Mouse (Mus musculus) forebrain, postnatal 0 days (tissue): Measurements from ENCODE around the gene Adcyap1r1. TPM values are rescaled to one million over a fixed set of nuclear protein-coding genes. Genes with fewer than 3 reads are reported as not detected.
A peak's percentile ranks its signal among the peaks of the same experiment; 100 is the strongest.

Experiments used
- ATAC-seq: fragments of 200-750 bp; cut with Nextera tagmentation; 2 replicates; pipeline ENCODE4 v1.8.0; 2017; ENCODE audit warnings: mild to moderate bottlenecking, moderate library complexity
- DNase-seq: peaks from one replicate; pipeline ENCODE4 v3.0.0-alpha.2; 2015
- H3K27ac ChIP-seq: fragments of 300-500 bp; sonication (generic); 2 replicates; pipeline ENCODE4 v1.5.1; 2014; ENCODE audit warnings: low read depth, mild to moderate bottlenecking, antibody characterized with exemption, low read length, moderate library complexity, mixed read lengths
- H3K27me3 ChIP-seq: fragments of 300-500 bp; sonication (generic); 2 replicates; pipeline ENCODE4 v1.6.1; 2014; ENCODE audit warnings: mild to moderate bottlenecking, low read length, mixed read lengths; ENCODE audit not compliant: insufficient read depth
- H3K36me3 ChIP-seq: fragments of 300-500 bp; sonication (generic); 2 replicates; pipeline ENCODE4 v1.6.1; 2014; ENCODE audit warnings: mild to moderate bottlenecking, moderate library complexity; ENCODE audit not compliant: insufficient read depth
- H3K4me1 ChIP-seq: fragments of 300-500 bp; sonication (generic); 2 replicates; pipeline ENCODE4 v1.6.1; 2014; ENCODE audit warnings: antibody characterized with exemption; ENCODE audit not compliant: insufficient read depth
- H3K4me2 ChIP-seq: fragments of 300-500 bp; sonication (generic); 2 replicates; pipeline ENCODE4 v1.6.1; 2014; ENCODE audit warnings: low read depth, mild to moderate bottlenecking, moderate library complexity
- H3K4me3 ChIP-seq: fragments of 300-500 bp; sonication (generic); 2 replicates; pipeline ENCODE4 v1.5.1; 2014; ENCODE audit warnings: low read depth, low read length, mixed read lengths
- H3K9ac ChIP-seq: fragments of 300-500 bp; sonication (generic); 2 replicates; pipeline ENCODE4 v1.6.1; 2014; ENCODE audit warnings: mild to moderate bottlenecking
- H3K9me3 ChIP-seq: fragments of 300-500 bp; sonication (generic); 2 replicates; pipeline ENCODE4 v1.6.1; 2016; ENCODE audit warnings: low read length
- CTCF ChIP-seq: sonication (generic); IDR thresholded peaks from 2 replicates; pipeline ENCODE4 v1.5.1; 2016; ENCODE audit warnings: antibody characterized with exemption, control low read depth, low read depth
- WGBS: fragments of 180-500 bp; shearing (Covaris S2); extraction: QIAGEN DNeasy Blood & Tissue Kit; methylation state at CpG from one replicate; pipeline ENCODE4 v1.1.7; 2014; 5-methylcytosine and 5-hydroxymethylcytosine counted together
- polyA plus RNA-seq: library from polyadenylated mRNA; unstranded; fragments of >200 nt; fragmentation: Nextera tagmentation; extraction: Ambion mirVana; gene quantifications from 2 replicates; pipeline ENCODE4 v1.2.1, GENCODE M21; 2015
- total RNA-seq: library from RNA; depleted of rRNA; stranded (reverse); fragments of >200 nt; gene quantifications from 2 replicates; pipeline ENCODE4 v1.2.3, GENCODE M21; 2014

Gene Adcyap1r1
- total and polyA plus RNA-seq, 2 experiments from 2014 or later, result 43.4 to 120 TPM

- Histone ChIP-seq H3K27ac (no peak overlapping the region), H3K36me3 (no peaks in the 10 kb centered on the region), H3K9ac (no peak overlapping the region), H3K4me2 (no peak overlapping the region), H3K4me3 (no peak overlapping the region), H3K27me3 (no peaks in the 10 kb centered on the region), H3K4me1 (peaks cover 14% of the 10 kb centered on the region), H3K9me3 (no peaks in the 10 kb centered on the region)
- ATAC-seq (no peak), DNase-seq (no peak)
- WGBS, result 67% methylated on average over 8 of the region's 8 CpGs
- no peak for TF ChIP-seq CTCF
Measured at GRCm38 (mm10) chr6:55448976-55449678, 2.7 kb upstream of the Adcyap1r1 start.

DNA sequence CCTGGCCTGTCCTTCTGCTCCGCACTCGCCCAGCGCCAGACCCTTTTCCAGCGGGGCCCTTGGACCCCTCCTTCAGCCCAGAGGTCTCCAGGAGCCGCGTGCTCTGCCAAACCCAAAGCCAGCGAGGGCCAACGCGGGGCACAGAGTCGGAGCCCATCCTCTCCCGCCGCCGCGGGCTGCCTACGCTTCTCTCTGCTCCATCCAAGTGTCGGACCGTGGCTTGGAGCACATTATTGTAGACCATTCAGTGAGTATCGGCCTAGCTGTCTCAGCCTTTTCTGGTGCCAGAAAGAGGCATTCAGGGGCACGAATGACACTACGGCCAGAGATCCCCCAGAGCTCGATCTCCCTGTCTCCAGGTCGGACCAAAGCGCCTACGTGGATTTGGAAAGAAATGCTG is 603 bp downstream of the Adcyap1r1 start:
- no peak for TF ChIP-seq CTCF
- no peaks in the 10 kb centered on the region for H3K27me3 ChIP-seq
- DNase-seq (peak; percentile 58), ATAC-seq (peak; percentile 38)
- H3K4me1 ChIP-seq, result peaks cover 20% of the 10 kb centered on the region
- peak overlapping the region; percentile 92 for H3K9ac ChIP-seq
- peaks cover 4% of the 10 kb centered on the region; the same call in 1 of the 2 replicates for H3K36me3 ChIP-seq
- peak overlapping the region; percentile 92 for H3K4me2 ChIP-seq
- WGBS, result under 1% methylated on average over 24 of the region's 24 CpGs
- peak overlapping the region; percentile 75 for H3K4me3 ChIP-seq
- H3K9me3 ChIP-seq, result no peaks in the 10 kb centered on the region
- H3K27ac ChIP-seq, result peak overlapping the region; percentile 86

- Histone ChIP-seq H3K27me3 (no peaks in the 10 kb centered on the region), H3K9ac (peak overlapping the region; percentile 92; the same call in 1 of the 2 replicates), H3K9me3 (no peaks in the 10 kb centered on the region), H3K4me3 (peak overlapping the region; percentile 75), H3K4me2 (peak overlapping the region; percentile 92), H3K4me1 (peaks cover 20% of the 10 kb centered on the region), H3K36me3 (peaks cover 4% of the 10 kb centered on the region; the same call in 1 of the 2 replicates), H3K27ac (no peak overlapping the region)
- ATAC-seq (no peak), DNase-seq (no peak)
- no peak for TF ChIP-seq CTCF
- WGBS, result 32% methylated on average over 1 of the region's 1 CpGs
Measured at GRCm38 (mm10) chr6:55453548-55453947, 1.8 kb downstream of the Adcyap1r1 start.

GRCm38 (mm10) chr6:55455641-55456040 is 3.9 kb downstream of the Adcyap1r1 start:
- DNase-seq, result no peak
- Histone ChIP-seq H3K9me3 (no peaks in the 10 kb centered on the region), H3K4me3 (no peak overlapping the region), H3K4me2 (no peak overlapping the region), H3K27me3 (no peaks in the 10 kb centered on the region), H3K4me1 (peaks cover 20% of the 10 kb centered on the region), H3K36me3 (peaks cover 7% of the 10 kb centered on the region; the same call in 1 of the 2 replicates), H3K27ac (no peak overlapping the region), H3K9ac (no peak overlapping the region)
- WGBS, result 80% methylated on average over 5 of the region's 5 CpGs
- ATAC-seq, result no peak
- TF ChIP-seq CTCF, result no peak

GRCm38 (mm10) chr6:55457727-55458126 is 5.9 kb downstream of the Adcyap1r1 start:
- H3K9me3 ChIP-seq, result no peaks in the 10 kb centered on the region
- no peak overlapping the region for H3K27ac ChIP-seq
- H3K4me2 ChIP-seq, result no peak overlapping the region
- no peak overlapping the region for H3K9ac ChIP-seq
- H3K4me1 ChIP-seq, result peaks cover 20% of the 10 kb centered on the region
- peaks cover 23% of the 10 kb centered on the region for H3K36me3 ChIP-seq
- no peak for DNase-seq
- 80% methylated on average over 7 of the region's 7 CpGs for WGBS
- TF ChIP-seq CTCF, result no peak
- H3K27me3 ChIP-seq, result no peaks in the 10 kb centered on the region
- H3K4me3 ChIP-seq, result no peak overlapping the region
- no peak for ATAC-seq

DNA sequence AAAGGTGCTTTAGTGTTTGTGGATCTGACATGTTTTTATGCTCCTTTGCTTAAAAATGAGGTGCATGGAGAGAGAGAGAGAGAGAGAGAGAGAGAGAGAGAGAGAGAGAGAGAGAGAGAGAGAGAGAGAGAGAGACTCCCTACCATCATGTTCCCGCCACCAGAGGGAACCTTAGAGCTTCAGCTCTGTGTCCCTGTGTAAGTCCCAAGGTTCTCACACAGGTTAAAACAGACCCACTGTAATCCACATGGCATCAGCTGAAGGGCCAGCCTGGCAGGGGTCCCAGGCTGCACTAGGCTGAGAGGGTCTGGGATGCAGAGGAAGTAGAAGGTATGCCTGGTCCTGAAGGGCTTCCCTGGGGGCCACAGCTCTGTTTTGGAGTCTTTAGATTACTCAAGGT is 6.4 kb downstream of the Adcyap1r1 start:
- Histone ChIP-seq H3K9ac (no peak overlapping the region), H3K4me3 (no peak overlapping the region), H3K4me2 (no peak overlapping the region), H3K4me1 (peaks cover 16% of the 10 kb centered on the region), H3K27me3 (no peaks in the 10 kb centered on the region), H3K36me3 (peaks cover 27% of the 10 kb centered on the region), H3K27ac (no peak overlapping the region), H3K9me3 (no peaks in the 10 kb centered on the region)
- TF ChIP-seq CTCF, result peak; percentile 67
- no peak for DNase-seq
- peak; percentile 42 for ATAC-seq
- 29% methylated on average over 1 of the region's 1 CpGs for WGBS

DNA sequence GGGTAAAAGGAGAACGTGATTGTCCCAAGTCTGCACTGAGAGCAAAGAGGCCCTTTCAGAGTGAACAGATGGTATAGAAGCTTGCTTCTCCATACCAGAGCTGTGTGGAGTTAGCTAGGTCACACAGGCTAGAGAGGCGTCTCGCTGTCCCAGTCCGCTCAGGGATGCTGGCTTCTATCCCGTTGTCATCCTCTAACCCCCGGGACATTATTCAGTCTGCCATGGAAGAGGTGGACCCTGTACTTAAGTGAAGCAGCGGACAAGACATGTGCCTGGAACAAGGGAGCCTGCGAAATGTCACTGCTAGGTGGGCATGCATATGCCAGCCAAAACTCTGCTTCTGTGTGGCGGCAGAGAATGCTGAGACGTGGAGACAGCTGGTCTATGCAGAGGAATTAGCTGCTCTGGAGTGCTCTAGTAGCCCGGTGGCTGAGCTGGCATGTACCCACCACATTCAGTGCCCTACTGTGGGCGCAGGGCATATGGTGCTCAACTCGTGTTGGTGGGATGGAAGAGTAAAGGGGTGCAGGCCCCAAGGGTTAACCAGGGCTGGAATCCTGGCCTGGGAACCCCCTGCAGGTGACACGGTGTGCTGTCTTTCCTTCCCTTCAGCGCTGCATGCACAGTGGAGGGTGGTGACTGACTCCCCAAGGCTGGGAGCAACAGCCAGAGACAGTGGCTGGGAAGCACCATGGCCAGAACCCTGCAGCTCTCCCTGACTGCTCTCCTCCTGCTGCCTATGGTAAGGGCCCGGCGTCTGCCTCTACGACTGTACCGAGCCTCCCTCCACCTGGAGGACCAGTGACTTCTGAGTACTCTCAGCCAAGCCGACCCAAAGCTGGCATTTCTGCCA is 8.0 kb downstream of the Adcyap1r1 start:
- ATAC-seq (no peak), DNase-seq (no peak)
- Histone ChIP-seq H3K36me3 (peaks cover 37% of the 10 kb centered on the region), H3K4me3 (no peak overlapping the region), H3K27me3 (no peaks in the 10 kb centered on the region), H3K4me1 (no peaks in the 10 kb centered on the region), H3K9ac (no peak overlapping the region), H3K4me2 (no peak overlapping the region), H3K9me3 (no peaks in the 10 kb centered on the region), H3K27ac (no peak overlapping the region)
- WGBS, result 74% methylated on average over 20 of the region's 20 CpGs
- TF ChIP-seq CTCF, result no peak
